Mouse (Mus musculus) gastrocnemius, adult 2 months (tissue): ENCODE data around the gene Klf16. TPM values are rescaled to one million over a fixed set of nuclear protein-coding genes. Genes with fewer than 3 reads are reported as not detected.

ENCODE experiments used
- DNase-seq: peaks from one replicate; pipeline ENCODE4 v3.0.0; 2022
- H3K27ac ChIP-seq: fragments of 200-600 bp; 2 replicates; pipeline ENCODE4 v1.8.1; 2022; ENCODE audit warnings: mild to moderate bottlenecking
- H3K4me3 ChIP-seq: fragments of 200-600 bp; 2 replicates; pipeline ENCODE4 v1.8.1; 2022; ENCODE audit warnings: mild to moderate bottlenecking, moderate library complexity
- CTCF ChIP-seq: fragments of 200-600 bp; IDR thresholded peaks from 2 replicates; pipeline ENCODE4 v1.8.1; 2022; ENCODE audit warnings: antibody characterized with exemption, mild to moderate bottlenecking, moderate library complexity
- intact Hi-C: fragments of 180-260 bp; cut with DNase I; formaldehyde crosslinking; loops from one replicate; pipeline ENCODE4 v1.15.1; 2025
- total RNA-seq, 2 experiments: library from RNA; stranded (reverse); gene quantifications; 2 replicates each; pipeline ENCODE4 v1.2.3; 2021

Gene Klf16
- total RNA-seq, 2 experiments from 2014 or later: 0.92 to 1.9 TPM

DNA sequence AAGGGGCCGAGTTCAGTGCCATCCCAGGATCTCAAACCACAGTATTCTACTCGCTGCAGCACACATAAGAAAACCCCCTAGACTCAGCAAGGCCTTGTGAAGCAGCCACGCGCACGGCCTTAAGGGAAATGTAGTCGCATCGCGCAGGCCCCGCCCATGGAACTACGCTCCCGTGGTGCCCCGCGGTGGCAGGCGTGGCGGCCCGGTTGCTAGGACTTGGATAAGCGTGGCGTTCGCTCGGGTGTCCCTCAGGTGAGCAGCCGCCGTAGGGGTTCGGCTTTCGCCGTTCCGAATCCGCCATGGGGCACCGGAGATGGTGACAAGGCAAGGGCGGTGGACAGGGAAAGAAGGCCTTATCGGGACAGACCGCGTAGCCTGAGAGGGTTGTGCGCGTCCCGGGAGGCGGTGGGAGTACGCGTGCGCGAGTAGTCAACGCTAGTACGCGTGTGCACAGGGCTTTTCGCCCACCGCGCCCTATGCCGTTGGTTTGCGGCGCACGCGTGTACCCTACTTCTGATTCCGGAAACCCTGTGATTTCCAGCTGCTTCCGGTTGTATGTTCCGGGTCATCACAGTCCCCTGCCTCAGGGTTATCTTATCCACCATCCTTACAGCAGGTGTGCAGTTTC lies 25.7 kb upstream of the Klf16 start, which contains the start of the genes Scamp4 and Adat3:
Scamp4 (plus strand) TSS at position 175 of the 628 bp plus-strand sequence.
Adat3 (plus strand) TSS at position 183 of the 628 bp plus-strand sequence.
- DNase-seq: peak; percentile 96
- peak within 1 kb of the TSS; percentile 94 for H3K27ac ChIP-seq
- H3K4me3 ChIP-seq: peak within 1 kb of the TSS; percentile 96
- intact Hi-C loops: no loop called here
- no peak for TF ChIP-seq CTCF

- no peak for TF ChIP-seq CTCF
- no peak overlapping the region for H3K4me3 ChIP-seq
- intact Hi-C loops: no loop called here
- DNase-seq: no peak
- no peak overlapping the region for H3K27ac ChIP-seq
Observed at GRCm38 (mm10) chr10:80596318-80596717, 19.2 kb upstream of the Klf16 start.

GRCm38 (mm10) chr10:80589879-80590854 lies 13.0 kb upstream of the Klf16 start, which contains the start of gene Abhd17a:
TSS of gene Abhd17a (minus strand) at chr10:80590341.
- peak within 1 kb of the TSS; percentile 94 for H3K4me3 ChIP-seq

GRCm38 (mm10) chr10:80589127-80589878 lies 12.2 kb upstream of the Klf16 start:
- no peak for TF ChIP-seq CTCF
- DNase-seq: no peak
- intact Hi-C loops: no loop called here
- Histone ChIP-seq H3K27ac (peak overlapping the region; percentile 90), H3K4me3 (peak overlapping the region; percentile 94)

More at GRCm38 (mm10) chr10:80589879-80590854, 13.0 kb upstream of the Klf16 start, which contains the start of gene Abhd17a:
- no peak for TF ChIP-seq CTCF
- intact Hi-C loops: no loop called here
- H3K27ac ChIP-seq: peak within 1 kb of the TSS; percentile 90
- peak; percentile 97 for DNase-seq

DNA sequence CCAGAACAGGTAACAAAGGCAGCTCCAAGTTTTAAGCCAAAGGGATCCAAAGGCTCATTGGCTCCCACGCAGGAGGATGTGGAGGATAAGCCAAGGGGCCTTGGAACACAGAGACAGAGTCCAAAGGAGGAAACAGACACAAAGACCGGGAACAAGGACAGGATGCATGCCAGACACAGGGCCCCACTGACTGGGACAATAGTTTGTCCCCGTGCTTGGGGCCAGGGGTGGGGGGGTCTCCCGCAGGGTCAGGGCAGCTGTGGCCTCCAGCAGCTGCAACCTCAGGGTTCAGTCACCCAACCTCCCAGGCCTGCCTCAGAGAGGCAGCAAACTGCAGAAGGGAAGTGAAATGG lies 10.2 kb upstream of the Klf16 start:
- Histone ChIP-seq H3K4me3 (peak overlapping the region; percentile 94), H3K27ac (peak overlapping the region; percentile 90)
- TF ChIP-seq CTCF: no peak
- intact Hi-C loops: no loop called here
- DNase-seq: no peak

DNA sequence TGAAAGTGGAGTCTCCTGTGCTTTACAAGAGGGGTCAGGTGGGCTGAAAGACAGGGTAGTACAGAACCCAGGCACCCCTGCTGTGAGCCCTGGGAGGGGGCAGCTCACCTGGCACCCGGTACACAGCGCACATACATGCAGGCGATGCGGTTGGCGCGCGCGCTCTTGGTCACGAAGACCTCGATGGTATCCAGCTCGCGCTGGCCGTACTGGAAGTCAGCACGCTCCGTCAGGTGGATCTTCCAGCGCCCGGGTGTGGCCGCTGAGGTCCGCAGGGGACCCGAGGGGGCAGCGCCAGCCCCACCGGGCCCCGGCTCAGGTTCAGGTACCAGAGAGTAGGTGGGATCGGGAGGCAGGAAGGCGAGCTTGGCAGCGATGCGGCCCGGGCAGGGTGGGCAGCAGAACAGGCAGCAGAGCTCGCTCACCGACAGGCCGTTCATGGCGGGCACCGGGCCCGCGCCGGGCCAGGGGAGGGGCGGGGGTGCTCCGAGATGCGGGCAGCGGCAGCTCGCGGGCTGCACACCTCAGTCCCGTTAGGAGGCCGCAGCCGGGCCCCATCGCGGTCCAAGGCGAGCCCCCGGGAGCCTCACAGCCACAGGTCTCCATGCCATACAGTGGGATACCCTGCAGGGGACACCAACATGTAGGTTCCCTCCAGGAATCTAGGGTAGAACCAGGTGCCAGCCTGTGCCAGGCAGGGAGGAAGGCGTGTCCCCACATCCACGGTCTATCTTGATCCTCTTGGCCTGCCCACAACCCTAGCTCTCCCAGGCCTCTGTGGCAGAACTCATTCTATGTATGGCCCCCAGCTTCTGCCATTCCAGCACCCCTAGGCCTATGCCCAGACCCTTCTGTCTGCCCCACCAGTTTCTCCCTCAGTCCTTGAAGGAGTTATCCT lies 9.5 kb upstream of the Klf16 start:
- intact Hi-C loops: no loop called here
- Histone ChIP-seq H3K27ac (peak overlapping the region; percentile 90), H3K4me3 (peak overlapping the region; percentile 94)
- DNase-seq: no peak
- TF ChIP-seq CTCF: no peak

DNA sequence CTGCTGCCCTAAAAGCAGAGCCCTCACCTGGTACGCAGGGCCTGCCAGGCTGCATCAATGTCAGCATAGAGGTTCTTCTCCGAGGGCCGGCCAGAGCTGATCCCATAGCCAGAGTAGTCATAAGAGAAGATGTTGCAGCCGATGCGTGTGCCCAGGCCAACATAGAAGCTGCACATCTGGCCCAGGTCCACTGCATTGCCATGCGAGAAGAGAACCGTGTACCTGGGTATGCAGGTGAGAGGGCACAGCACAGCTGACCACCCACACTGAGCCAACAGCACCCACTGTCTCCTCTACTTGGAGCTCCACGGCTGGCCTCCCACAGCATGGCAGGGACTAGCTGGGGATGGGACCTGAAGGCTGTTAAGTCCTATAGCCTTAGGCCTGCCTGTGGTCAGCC lies 8.5 kb upstream of the Klf16 start:
- no peak for TF ChIP-seq CTCF
- no peak for DNase-seq
- intact Hi-C loops: no loop called here
- peak overlapping the region; percentile 90 for H3K27ac ChIP-seq
- H3K4me3 ChIP-seq: peak overlapping the region; percentile 94

DNA sequence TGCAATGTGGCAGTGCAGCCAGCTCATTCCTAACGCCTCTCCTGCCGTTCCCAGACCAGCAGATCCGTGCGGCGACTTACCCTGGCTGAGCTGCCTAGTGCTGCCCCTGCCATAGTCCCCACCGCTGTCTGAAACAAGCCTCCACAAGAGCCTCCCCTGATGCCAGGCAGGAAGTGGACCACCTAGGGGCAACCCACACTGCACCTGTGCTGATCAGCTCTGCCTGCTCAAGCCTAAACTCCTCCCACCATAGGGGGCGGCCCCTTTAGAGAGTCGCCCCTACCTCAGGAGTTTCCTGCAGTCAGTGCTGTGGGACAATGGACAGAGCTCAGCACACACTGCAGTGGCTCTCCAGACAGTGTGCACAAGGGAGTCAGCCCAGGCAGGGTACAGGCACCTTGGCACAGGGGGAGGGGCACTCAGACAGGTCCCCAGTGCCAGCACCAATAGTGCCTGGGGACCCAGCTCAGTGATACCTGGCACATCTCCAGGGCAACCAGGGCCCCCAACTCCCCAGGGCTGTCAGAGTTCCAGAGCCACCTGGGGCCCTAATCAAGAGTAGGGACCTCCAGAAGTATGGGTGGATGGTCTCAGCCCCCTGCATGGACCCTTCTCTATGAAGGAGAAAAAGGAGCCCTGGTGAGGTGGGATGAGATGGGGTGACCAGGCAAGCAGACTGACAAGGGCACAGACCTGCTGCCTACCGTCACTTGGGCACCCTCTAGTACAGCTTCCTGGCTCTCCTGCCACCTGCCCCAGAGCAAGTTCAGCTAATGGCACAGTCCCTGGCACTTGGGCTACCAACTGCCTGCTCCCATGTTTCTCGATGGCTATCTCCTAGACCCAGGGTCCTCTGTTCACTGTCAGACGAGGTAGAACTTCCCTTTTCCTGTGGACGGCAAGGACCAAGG lies 7.8 kb upstream of the Klf16 start:
- intact Hi-C loops: no loop called here
- TF ChIP-seq CTCF: no peak
- no peak for DNase-seq
- Histone ChIP-seq H3K4me3 (peak overlapping the region; percentile 94), H3K27ac (peak overlapping the region; percentile 90)

DNA sequence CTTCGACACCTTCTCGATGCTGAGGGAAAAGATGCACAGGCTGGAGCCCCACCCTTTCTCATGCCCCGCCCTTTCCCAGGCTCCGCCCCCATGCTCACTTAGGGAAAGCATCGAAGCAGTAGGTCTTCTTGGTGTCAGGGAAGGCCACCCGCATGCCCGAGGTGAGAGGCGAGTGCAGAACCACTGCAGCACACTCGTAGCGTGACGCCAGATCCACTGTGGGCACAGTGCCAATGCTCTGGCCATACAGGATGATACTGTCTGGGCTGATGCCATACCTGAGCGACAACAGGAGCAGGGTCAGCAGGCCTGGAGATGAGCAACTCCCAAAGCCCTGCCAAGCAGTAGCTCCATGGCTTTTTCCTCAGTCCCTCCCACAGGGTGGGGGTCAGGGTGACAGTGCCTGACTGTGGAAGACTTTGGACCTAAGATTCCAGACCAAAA lies 6.9 kb upstream of the Klf16 start:
- peak; percentile 51 for DNase-seq
- no peak for TF ChIP-seq CTCF
- intact Hi-C loops: no loop called here
- Histone ChIP-seq H3K4me3 (peak overlapping the region; percentile 94), H3K27ac (peak overlapping the region; percentile 90)

GRCm38 (mm10) chr10:80583047-80583446 lies 5.9 kb upstream of the Klf16 start:
- Histone ChIP-seq H3K4me3 (no peak overlapping the region), H3K27ac (0 out of 2 replicates have a peak overlapping the region, but pooled peaks have one; percentile 90)
- no peak for DNase-seq
- intact Hi-C loops: no loop called here
- no peak for TF ChIP-seq CTCF
